Mouse (Mus musculus): Measurements from ENCODE around the gene Srarp. TPM values are rescaled to one million over a fixed set of nuclear protein-coding genes. Genes with fewer than 3 reads are reported as not detected.
A peak's percentile ranks its signal among the peaks of the same experiment; 100 is the strongest.

Srarp gene
- total RNA-seq, 2 experiments from 2014 or later = 4.7 to 5.1 TPM

GRCm38 (mm10) chr4:141456193-141456938, 20.5 kb upstream of the Srarp start:
- DNase-seq = no peak

DNA sequence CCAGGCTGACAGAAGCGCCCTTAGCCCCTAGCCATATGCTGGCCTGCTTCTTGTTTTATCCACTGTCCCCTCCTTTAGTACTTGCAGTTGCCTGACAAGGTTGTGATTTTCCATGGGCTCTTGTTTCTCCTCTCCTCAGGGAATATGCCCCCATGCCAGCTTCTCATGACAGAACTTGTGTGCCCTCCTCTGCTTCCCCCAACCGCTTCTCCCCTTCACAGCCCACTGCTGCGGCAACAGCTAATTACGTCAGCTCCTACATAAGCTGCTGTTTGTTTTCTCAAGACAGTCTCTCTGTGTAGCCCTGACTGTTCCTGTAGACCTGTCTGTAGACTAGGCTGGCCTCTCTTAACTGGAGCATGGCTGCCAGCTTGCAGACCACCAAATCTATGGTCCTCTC, 19.6 kb upstream of the Srarp start:
- DNase-seq = no peak

- no peak for DNase-seq
Observed at GRCm38 (mm10) chr4:141454581-141455350, 18.9 kb upstream of the Srarp start.

GRCm38 (mm10) chr4:141451916-141452450, 16.1 kb upstream of the Srarp start:
- no peak for DNase-seq

- DNase-seq = no peak
Observed at GRCm38 (mm10) chr4:141451251-141451650, 15.3 kb upstream of the Srarp start.

DNA sequence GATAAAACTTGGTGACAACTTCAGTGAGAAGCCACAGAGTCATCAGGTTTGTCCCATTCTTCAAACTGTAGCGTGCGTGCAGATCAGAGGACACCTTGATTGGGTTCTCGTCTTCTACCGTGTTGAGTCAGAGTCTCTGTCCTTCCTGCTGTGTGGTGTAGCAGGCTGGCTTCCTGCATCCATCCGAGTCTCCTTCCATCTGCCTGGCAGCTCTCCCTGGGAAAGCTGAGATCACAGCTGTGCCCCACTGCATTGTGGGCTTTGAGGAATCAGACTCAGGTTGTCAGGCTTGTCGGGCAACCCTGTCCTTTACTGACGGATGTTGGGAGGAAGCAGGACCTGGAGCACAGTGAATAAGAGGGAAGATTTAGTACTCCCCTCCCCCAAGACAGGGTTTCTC, 10.3 kb upstream of the Srarp start:
- DNase-seq = no peak

- no peak for DNase-seq
Observed at GRCm38 (mm10) chr4:141445328-141445720, 9.4 kb upstream of the Srarp start.

- DNase-seq = peak; percentile 85 to 86
Observed at GRCm38 (mm10) chr4:141444451-141445327, 8.8 kb upstream of the Srarp start, which contains the start of gene Zbtb17. TSS of gene Zbtb17 (plus strand) at chr4:141444654.

GRCm38 (mm10) chr4:141443641-141444429, 7.9 kb upstream of the Srarp start:
- DNase-seq = no peak

- DNase-seq = no peak
Observed at GRCm38 (mm10) chr4:141440877-141441276, 5.0 kb upstream of the Srarp start.

DNA sequence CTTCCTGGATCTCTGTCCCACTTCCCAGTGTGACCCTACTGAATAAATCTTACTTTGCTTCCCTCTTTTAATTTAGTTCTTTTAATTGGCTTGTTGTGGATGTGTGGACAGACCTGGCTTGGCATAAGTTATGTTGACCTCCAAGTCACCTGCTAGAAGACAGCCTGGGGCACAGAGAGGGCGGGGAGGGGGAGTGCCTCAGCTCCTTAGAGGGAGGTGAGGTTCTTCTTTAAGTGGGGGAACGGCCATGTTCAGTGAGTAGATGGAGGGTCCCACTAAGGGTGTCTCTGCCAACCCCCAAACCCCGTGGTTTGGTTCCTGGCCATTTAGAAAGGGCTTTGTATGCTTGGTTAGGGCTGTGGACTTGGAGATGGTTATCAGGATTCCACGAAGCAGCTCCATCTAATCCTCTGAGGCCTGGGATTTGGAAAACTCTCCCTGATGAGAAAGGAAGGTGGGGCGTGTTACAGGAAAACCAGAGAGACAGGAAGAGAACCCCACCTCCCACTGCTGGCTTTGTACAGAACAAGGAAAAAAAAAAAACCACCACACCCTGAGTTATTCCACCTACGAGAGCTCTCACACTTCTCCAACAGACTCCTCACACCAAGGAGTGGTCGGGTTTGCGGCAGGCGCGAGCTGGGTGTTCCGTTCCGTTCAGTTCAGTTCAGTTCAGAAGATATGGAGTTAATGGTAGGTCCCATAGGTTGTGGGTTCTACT, 3.3 kb upstream of the Srarp start:
- no peak for DNase-seq

GRCm38 (mm10) chr4:141433191-141433590, 2.7 kb downstream of the Srarp start:
- no peak for DNase-seq

DNA sequence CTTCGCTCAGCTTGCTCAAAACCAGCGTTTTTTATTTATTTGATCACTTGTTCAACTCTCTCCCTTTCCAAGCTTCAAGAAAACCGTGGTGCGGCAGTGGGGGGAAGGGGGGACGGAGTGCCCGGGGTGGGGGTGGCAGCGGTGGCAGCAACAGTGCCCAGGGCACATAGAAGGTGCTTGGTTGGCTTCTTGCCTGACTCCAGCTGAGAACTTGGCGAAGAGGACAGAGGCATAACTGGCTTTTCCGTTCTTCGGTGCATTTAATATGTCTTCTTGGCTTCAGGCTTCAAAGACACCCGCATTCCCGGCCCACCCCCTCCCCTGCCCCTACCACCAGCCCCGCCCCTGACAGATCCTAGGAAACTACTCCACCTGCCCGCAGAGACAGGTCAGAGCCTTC, 3.2 kb downstream of the Srarp start:
- no peak for DNase-seq

GRCm38 (mm10) chr4:141430997-141431396, 4.9 kb downstream of the Srarp start:
- DNase-seq = peak; percentile 46 to 64

DNA sequence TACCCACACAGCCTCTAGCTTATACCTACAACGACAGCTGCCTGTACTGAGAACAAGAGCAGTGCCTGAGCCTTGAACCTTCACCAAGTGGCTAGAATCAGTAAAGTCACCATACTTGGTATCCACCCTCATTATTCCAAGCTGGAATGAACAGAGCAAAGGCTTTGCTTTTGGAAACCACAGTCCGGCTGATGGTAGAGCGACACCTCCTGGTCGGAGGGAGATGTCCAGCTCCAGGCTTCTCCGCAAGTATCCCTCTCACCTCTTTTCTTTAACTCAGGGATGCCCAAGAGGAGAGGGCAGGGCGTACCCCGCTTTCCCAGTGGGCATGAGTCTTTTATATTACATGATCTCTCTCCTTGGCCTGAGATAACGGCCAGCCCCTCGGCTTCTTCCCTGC, 6.1 kb downstream of the Srarp start:
- no peak for DNase-seq

GRCm38 (mm10) chr4:141429381-141429780, 6.5 kb downstream of the Srarp start:
- DNase-seq = no peak

GRCm38 (mm10) chr4:141427921-141428320, 8.0 kb downstream of the Srarp start:
- DNase-seq = no peak

DNA sequence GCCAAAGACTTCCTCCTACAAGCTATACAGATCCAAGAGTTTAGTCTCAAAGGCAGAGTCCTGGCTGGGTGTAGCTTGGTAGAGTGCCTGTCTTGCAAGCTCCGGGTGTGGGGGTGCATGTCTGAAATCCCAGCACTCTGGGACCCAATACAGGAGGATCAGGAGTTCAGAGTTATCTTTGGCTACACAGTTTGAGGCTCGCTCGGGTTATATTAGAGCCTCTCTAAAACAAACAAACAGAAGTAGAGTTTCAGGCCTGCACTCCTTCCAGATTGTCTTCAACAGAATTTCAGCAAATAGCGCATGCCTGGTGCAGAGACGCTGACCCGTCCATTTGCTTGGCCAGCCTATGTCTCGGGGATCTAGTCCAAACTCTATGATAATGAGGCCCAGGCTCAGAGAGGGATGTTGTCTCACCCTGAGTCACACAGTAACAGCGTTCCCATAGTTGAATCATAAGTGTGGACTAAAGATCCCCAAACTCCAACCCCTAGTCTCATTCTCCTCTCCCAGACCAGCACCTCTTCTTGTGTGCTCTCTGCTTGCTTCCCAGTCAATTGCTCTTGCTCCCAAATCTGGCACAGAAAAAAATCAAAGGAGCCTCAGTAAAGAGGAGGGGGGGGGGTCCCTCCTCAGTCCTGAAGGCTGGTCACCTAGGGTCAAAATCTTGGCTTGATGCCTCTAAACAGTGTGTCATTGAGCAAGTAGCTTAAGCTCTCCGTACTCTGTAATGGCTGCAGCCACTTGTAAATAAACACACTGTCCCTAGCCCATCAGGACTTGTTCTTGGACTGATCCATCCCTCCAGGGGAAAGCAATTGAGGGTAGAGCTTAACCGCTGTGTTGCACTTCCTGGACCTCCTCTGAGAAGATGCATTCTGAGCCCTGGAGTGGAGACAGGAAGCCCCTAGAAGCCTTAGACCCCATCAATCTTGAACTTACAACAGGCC, 8.8 kb downstream of the Srarp start:
- no peak for DNase-seq
